Comparison of ENCODE assay signal across 7 mouse cellular contexts in the genomic region with DNA sequence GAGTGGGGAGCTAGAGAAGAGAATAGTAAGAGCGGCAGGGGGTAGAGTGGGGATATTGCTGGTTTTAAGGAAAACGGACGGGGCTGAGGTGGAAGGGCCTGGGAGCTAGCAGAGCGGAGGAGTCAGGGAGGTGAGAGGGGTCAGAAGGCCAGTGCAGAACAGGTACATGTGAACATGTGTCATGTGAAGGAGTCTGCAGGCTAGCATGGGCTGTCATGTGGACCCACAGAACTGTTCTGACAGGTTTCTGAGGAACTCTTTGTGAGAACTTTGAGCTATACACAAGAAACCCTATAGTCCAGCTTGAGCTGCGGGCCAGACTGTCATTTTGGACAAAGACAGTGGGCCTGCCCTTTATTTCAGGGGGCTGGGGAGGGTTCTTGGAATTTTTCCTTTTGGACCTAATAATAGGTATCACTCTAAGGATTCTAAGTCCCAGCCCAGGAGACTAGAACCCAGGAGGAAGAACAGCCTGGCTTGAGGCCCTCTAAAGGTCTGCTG. TPM values are rescaled to one million over a fixed set of nuclear protein-coding genes. Genes with fewer than 3 reads are reported as not detected.
DNase-seq lines count a peak whose midpoint lies in the region; ATAC-seq lines count a peak whose summit lies in the region.

A gene (plus strand): TSS at position 451 of the 501 bp plus-strand sequence.

- no peaks in the 10 kb centered on the region for H3K9me3 ChIP-seq in forebrain, embryonic 15.5 days
- H3K9me3 ChIP-seq in liver, embryonic 11.5 days (ENCODE audit: control insufficient read depth, low read length) = no peaks in the 10 kb centered on the region
- no peaks in the 10 kb centered on the region for H3K9me3 ChIP-seq in stomach, embryonic 15.5 days

- 0 out of 2 replicates have a peak, but pooled peaks cover 5% of the 10 kb centered on the region for H3K36me3 ChIP-seq in forebrain, embryonic 15.5 days
- H3K36me3 ChIP-seq in liver, embryonic 11.5 days (ENCODE audit: control insufficient read depth, insufficient read depth, low read length) = peaks cover 3% of the 10 kb centered on the region; the same call in 1 of the 2 replicates
- H3K36me3 ChIP-seq in stomach, embryonic 15.5 days = no peaks in the 10 kb centered on the region

- no peak for ATAC-seq in forebrain, embryonic 15.5 days (replicated peaks)
- no peak for ATAC-seq in liver, embryonic 11.5 days (replicated peaks; ENCODE audit: low FRiP score)
- no peak for ATAC-seq in stomach, embryonic 15.5 days (ENCODE audit: insufficient read depth, low FRiP score, low read depth)

- H3K4me2 ChIP-seq in forebrain, embryonic 15.5 days (replicated peaks) = peak within 1 kb of the TSS; percentile 31
- peak within 1 kb of the TSS; percentile 61 for H3K4me2 ChIP-seq in liver, embryonic 11.5 days
- peak within 1 kb of the TSS; percentile 53 for H3K4me2 ChIP-seq in stomach, embryonic 15.5 days

- WGBS in forebrain, embryonic 15.5 days = 55% methylated on average over 5 of the region's 5 CpGs
- 63% methylated on average over 5 of the region's 5 CpGs for WGBS in liver, embryonic 11.5 days
- WGBS in stomach, embryonic 15.5 days = 54% methylated on average over 5 of the region's 5 CpGs

- peak within 1 kb of the TSS; percentile 15; the same call in 1 of the 2 replicates for H3K4me3 ChIP-seq in forebrain, embryonic 15.5 days
- H3K4me3 ChIP-seq in liver, embryonic 11.5 days (ENCODE audit: low read depth, low read length) = peak within 1 kb of the TSS; percentile 31
- peak within 1 kb of the TSS; percentile 30 for H3K4me3 ChIP-seq in stomach, embryonic 15.5 days (replicated peaks)

- DNase-seq in urinary bladder, adult 2 months (ENCODE audit: low spot score) = no peak
- DNase-seq in urinary bladder, adult 18-20 months (ENCODE audit: low spot score in 2 of 2) = no peak
- DNase-seq in liver, embryonic 11.5 days (ENCODE audit: low spot score) = no peak
- no peak for DNase-seq in adrenal gland, adult 2 months
- no peak for DNase-seq in kidney, postnatal 10 days

- H3K9ac ChIP-seq in forebrain, embryonic 15.5 days (replicated peaks) = peak within 1 kb of the TSS; percentile 19; the same call in 1 of the 2 replicates
- H3K9ac ChIP-seq in liver, embryonic 11.5 days (ENCODE audit: low read depth, low read length) = peak within 1 kb of the TSS; percentile 14
- H3K9ac ChIP-seq in stomach, embryonic 15.5 days = no peak within 1 kb of the TSS

- H3K4me1 ChIP-seq in forebrain, embryonic 15.5 days = peaks cover 17% of the 10 kb centered on the region
- peaks cover 17% of the 10 kb centered on the region for H3K4me1 ChIP-seq in liver, embryonic 11.5 days (replicated peaks; ENCODE audit: control insufficient read depth, insufficient read depth, low read length)
- peaks cover 25% of the 10 kb centered on the region for H3K4me1 ChIP-seq in stomach, embryonic 15.5 days

- H3K27ac ChIP-seq in forebrain, embryonic 15.5 days (replicated peaks) = no peak within 1 kb of the TSS
- no peak within 1 kb of the TSS for H3K27ac ChIP-seq in liver, embryonic 11.5 days (ENCODE audit: low read depth, low read length)
- peak within 1 kb of the TSS; percentile 77 for H3K27ac ChIP-seq in stomach, embryonic 15.5 days

- H3K27me3 ChIP-seq in forebrain, embryonic 15.5 days = no peaks in the 10 kb centered on the region
- H3K27me3 ChIP-seq in liver, embryonic 11.5 days (replicated peaks; ENCODE audit: control insufficient read depth, insufficient read depth, low read length) = no peaks in the 10 kb centered on the region
- no peaks in the 10 kb centered on the region for H3K27me3 ChIP-seq in stomach, embryonic 15.5 days (replicated peaks)

RNA-seq across cellular contexts. Expression of the gene that starts here (rescaled TPM):
- polyA plus RNA-seq in urinary bladder, adult 2 months (2012; rRNA removed) = 41.1 and 42.0 TPM in 2 replicates
- 1.7 TPM in 2 replicates for polyA plus RNA-seq in forebrain, embryonic 15.5 days (2015; fragmentation: Nextera tagmentation; extraction: Ambion mirVana)
- polyA plus RNA-seq in liver, embryonic 11.5 days (2014; fragmentation: Nextera tagmentation; extraction: Ambion mirVana) = 3.7 and 5.8 TPM in 2 replicates
- 16.8 and 21.9 TPM in 2 replicates for polyA plus RNA-seq in stomach, embryonic 15.5 days (2015; fragmentation: Nextera tagmentation; extraction: Ambion mirVana)
- 10 to 100 TPM in 1 of 2 experiments, 1 to 10 TPM in 1; 5.7 to 12.1 TPM for total RNA-seq in adrenal gland, adult 2 months (2021)
- 6.9 and 9.5 TPM in 2 replicates for polyA plus RNA-seq in adrenal gland, adult 2 months (2012; rRNA removed)
